Mouse (Mus musculus) intestine, postnatal 0 days (tissue): Measurements from ENCODE around the gene Mttp. TPM values are rescaled to one million over a fixed set of nuclear protein-coding genes. Genes with fewer than 3 reads are reported as not detected.

Experiments used
- ATAC-seq: fragments of 200-750 bp; cut with Nextera tagmentation; 2 replicates; pipeline ENCODE4 v1.8.0; 2017; ENCODE audit warnings: mild to moderate bottlenecking, moderate TSS enrichment, moderate library complexity
- H3K27ac ChIP-seq: fragments of 300-500 bp; sonication (generic); 2 replicates; pipeline ENCODE4 v1.5.1; 2014; ENCODE audit warnings: mild to moderate bottlenecking, low read depth, low read length, moderate library complexity
- H3K27me3 ChIP-seq: fragments of 300-500 bp; sonication (generic); replicated peaks from 2 replicates; pipeline ENCODE4 v1.6.1; 2014; ENCODE audit warnings: low read length, mixed read lengths; ENCODE audit not compliant: control insufficient read depth, insufficient read depth
- H3K36me3 ChIP-seq: fragments of 300-500 bp; sonication (generic); 2 replicates; pipeline ENCODE4 v1.6.1; 2014; ENCODE audit warnings: mild to moderate bottlenecking, moderate library complexity; ENCODE audit not compliant: control insufficient read depth, insufficient read depth
- H3K4me1 ChIP-seq: fragments of 300-500 bp; sonication (generic); replicated peaks from 2 replicates; pipeline ENCODE4 v1.6.1; 2014; ENCODE audit warnings: antibody characterized with exemption, low read length, mixed read lengths; ENCODE audit not compliant: control insufficient read depth, insufficient read depth
- H3K4me2 ChIP-seq: fragments of 300-500 bp; sonication (generic); replicated peaks from 2 replicates; pipeline ENCODE4 v1.6.1; 2014; ENCODE audit warnings: low read depth, mild to moderate bottlenecking, moderate library complexity
- H3K4me3 ChIP-seq: fragments of 300-500 bp; sonication (generic); 2 replicates; pipeline ENCODE4 v1.5.1; 2014; ENCODE audit warnings: low read depth, low read length
- H3K9ac ChIP-seq: fragments of 300-500 bp; sonication (generic); 2 replicates; pipeline ENCODE4 v1.6.1; 2014; ENCODE audit warnings: mild to moderate bottlenecking, low read depth, low read length
- H3K9me3 ChIP-seq: fragments of 300-500 bp; sonication (generic); 2 replicates; pipeline ENCODE4 v1.6.1; 2016; ENCODE audit warnings: mixed run types; ENCODE audit not compliant: control insufficient read depth
- CTCF ChIP-seq: sonication (generic); IDR thresholded peaks from 2 replicates; pipeline ENCODE4 v1.5.1; 2016; ENCODE audit warnings: low read depth, mild to moderate bottlenecking, control low read depth, antibody characterized with exemption, moderate library complexity
- WGBS: fragments of 180-500 bp; shearing (Covaris S2); extraction: QIAGEN DNeasy Blood & Tissue Kit; methylation state at CpG from one replicate; pipeline ENCODE4 v1.1.7; 2014; 5-methylcytosine and 5-hydroxymethylcytosine counted together
- polyA plus RNA-seq: library from polyadenylated mRNA; unstranded; fragments of >200 nt; fragmentation: Nextera tagmentation; extraction: Ambion mirVana; gene quantifications from 2 replicates; pipeline ENCODE4 v1.2.1, GENCODE M21; 2015

The Mttp gene
- polyA plus RNA-seq, 1 experiment from 2014 or later: 998 TPM

DNA sequence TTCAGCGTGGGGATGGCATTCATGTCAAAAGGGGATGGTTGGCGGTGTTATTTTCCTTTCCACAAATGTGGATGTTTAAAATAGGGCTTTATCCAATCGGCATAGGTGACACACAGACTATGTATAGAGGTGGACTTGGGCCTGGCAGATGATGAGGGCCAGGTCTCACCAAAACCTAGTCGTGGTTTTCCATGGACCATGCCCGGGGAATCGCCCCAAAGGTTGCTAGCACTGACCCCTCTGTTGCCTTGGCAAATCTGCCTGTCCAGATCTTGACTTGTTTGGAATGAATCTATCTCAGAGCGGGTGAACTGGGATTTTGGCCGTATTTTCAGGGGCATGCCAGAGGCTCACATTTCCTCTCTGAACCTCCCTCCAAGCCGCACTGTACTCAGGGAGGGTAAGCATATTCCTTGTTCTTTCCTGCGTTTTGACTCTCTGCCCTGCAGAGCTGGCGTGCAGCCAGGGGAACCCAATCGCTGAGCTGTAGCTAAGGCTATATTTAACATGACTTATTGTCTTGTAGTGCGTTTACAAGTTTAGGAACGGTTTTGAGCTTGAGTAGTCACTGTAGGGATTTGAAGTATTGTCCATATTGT, 80.9 kb downstream of the Mttp start:
- ATAC-seq: no peak
- Histone ChIP-seq H3K27me3 (no peaks in the 10 kb centered on the region), H3K27ac (no peak overlapping the region), H3K4me1 (no peaks in the 10 kb centered on the region), H3K36me3 (no peaks in the 10 kb centered on the region), H3K9me3 (no peaks in the 10 kb centered on the region), H3K4me2 (no peak overlapping the region), H3K9ac (no peak overlapping the region), H3K4me3 (no peak overlapping the region)
- TF ChIP-seq CTCF: no peak
- WGBS: 55% methylated on average over 14 of the region's 14 CpGs

DNA sequence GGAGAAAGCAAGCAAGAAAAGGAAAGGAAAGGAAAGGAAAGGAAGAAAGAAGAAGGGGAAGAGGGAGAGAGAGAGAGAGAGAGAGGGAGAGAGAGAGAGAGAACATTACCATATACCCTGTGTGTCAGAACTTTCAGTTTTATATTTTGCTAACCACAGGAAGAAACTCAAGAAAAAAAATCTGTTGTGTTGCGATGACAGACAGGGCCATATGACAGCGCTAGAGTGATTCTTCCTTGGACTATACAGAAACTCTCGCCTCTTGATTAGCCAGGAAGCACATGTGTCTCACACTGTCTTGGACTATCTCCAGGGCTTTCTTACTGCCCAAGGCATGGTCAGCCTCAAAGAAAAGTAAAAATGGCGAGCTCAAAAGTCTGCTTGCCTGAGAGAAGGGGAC, 82.1 kb downstream of the Mttp start:
- Histone ChIP-seq H3K4me2 (no peak overlapping the region), H3K4me1 (no peaks in the 10 kb centered on the region), H3K9me3 (no peaks in the 10 kb centered on the region), H3K4me3 (no peak overlapping the region), H3K9ac (no peak overlapping the region), H3K27me3 (no peaks in the 10 kb centered on the region), H3K36me3 (no peaks in the 10 kb centered on the region), H3K27ac (no peak overlapping the region)
- no peak for TF ChIP-seq CTCF
- WGBS: 78% methylated on average over 4 of the region's 4 CpGs
- ATAC-seq: no peak

DNA sequence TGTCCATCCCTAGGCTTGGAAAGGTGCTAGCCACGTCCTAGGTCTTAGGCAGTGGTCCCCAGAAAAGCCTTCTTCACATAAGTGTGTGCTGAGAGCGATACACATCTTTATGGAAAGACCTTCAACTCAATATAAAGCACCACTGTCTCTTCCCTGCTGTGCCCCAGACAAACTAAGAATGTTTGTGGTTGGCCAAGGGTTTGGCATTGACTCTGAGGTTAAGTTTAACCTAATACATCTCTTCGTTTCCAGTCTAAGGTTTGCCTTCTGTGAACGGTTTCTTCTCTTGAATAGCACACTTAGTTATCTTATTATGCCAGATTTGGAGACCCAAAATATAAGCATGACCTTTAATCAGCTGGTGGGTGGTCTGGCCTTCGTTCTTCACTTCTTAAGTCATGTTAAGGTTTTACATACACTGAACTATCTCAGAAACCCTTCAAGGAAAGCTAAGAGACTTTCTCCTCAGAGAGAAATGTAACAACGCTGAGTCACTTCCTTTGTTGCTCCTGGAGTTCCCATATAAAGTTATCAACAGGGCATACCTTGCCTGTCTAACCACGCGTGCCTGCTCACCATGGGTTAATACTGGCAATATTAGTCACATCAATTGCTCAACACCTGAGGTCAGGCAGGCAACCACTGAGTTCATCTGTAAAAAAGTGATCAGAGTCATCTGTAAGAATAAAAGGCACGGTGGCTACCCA, 83.4 kb downstream of the Mttp start:
- Histone ChIP-seq H3K4me2 (no peak overlapping the region), H3K36me3 (no peaks in the 10 kb centered on the region), H3K9ac (no peak overlapping the region), H3K4me1 (no peaks in the 10 kb centered on the region), H3K27me3 (no peaks in the 10 kb centered on the region), H3K27ac (no peak overlapping the region), H3K9me3 (no peaks in the 10 kb centered on the region), H3K4me3 (no peak overlapping the region)
- WGBS: 73% methylated on average over 9 of the region's 9 CpGs
- no peak for TF ChIP-seq CTCF
- ATAC-seq: no peak

DNA sequence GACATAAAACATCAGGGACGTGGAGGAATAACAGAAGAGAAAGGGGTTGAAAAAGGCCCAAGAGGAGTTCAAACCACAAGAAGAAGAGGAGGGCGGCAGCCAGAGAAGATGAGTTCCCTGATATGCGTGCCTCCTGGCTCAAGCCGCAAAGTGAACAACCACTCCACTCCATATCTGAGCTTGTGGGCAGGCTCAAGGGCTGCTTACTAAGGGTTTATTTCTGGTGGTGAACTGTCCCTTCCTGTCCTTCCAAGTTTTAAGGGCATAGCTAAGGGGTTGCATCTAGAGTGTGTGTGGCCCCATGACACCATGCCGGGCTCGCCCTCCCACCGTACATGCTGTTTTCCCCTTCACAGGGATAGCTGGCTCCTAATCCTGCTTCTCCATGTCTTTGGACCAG, 84.3 kb downstream of the Mttp start:
- H3K27me3 ChIP-seq: no peaks in the 10 kb centered on the region
- no peak overlapping the region for H3K9ac ChIP-seq
- H3K4me2 ChIP-seq: no peak overlapping the region
- no peak overlapping the region for H3K27ac ChIP-seq
- no peak overlapping the region for H3K4me3 ChIP-seq
- no peak for TF ChIP-seq CTCF
- 92% methylated on average over 7 of the region's 7 CpGs for WGBS
- no peaks in the 10 kb centered on the region for H3K36me3 ChIP-seq
- H3K4me1 ChIP-seq: no peaks in the 10 kb centered on the region
- H3K9me3 ChIP-seq: no peaks in the 10 kb centered on the region
- no peak for ATAC-seq

DNA sequence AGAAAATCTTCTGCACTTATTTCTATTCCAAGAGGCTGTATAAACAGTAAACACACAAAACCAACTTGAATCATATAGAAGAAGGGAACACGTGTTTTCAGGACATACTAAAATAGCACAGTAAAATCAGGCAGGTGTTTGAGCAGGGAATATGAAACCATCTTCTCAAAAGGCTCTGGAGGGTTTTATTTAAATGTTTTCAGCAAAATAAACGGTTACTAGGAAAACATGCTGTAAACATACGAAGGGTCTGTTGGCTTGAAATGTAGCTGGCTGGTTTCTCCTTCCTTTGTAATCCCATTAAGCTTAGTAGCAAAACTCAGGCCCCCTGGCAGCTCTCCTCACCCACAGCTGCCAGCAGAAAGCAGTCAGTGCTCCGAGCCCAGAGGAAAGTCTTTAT, 86.5 kb downstream of the Mttp start:
- WGBS: 56% methylated on average over 4 of the region's 4 CpGs

DNA sequence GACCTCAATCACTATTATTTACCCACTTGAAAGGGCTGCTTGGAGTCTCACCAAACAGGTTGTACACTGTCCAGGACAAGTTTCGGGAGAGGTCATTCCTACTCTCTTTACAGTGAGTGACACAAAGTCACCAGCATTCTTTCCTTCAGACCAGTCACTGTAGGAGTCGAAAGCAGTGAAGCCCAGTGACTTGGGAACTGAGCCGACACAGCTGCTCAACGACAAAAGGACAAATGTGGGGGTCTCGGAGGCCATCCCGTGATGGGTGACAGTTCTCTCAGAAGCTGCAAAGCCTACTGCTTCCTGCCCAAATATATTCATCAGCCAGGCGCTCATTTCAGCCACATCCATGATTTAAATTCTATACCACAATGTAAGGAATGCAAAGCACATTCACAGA, 87.8 kb downstream of the Mttp start:
- Histone ChIP-seq H3K27me3 (no peaks in the 10 kb centered on the region), H3K27ac (no peak overlapping the region), H3K36me3 (no peaks in the 10 kb centered on the region), H3K9ac (no peak overlapping the region), H3K4me3 (no peak overlapping the region), H3K4me2 (no peak overlapping the region), H3K9me3 (no peaks in the 10 kb centered on the region), H3K4me1 (0 out of 2 replicates have a peak, but pooled peaks cover 6% of the 10 kb centered on the region)
- ATAC-seq: no peak
- WGBS: 63% methylated on average over 7 of the region's 7 CpGs
- no peak for TF ChIP-seq CTCF

More for the DNA sequence above, 86.5 kb downstream of the Mttp start:
- Histone ChIP-seq H3K9ac (no peak overlapping the region), H3K4me3 (no peak overlapping the region), H3K36me3 (no peaks in the 10 kb centered on the region), H3K27me3 (no peaks in the 10 kb centered on the region), H3K9me3 (no peaks in the 10 kb centered on the region), H3K4me1 (0 out of 2 replicates have a peak, but pooled peaks cover 6% of the 10 kb centered on the region), H3K27ac (no peak overlapping the region), H3K4me2 (no peak overlapping the region)
- no peak for ATAC-seq
- no peak for TF ChIP-seq CTCF
